In the genomic region with DNA sequence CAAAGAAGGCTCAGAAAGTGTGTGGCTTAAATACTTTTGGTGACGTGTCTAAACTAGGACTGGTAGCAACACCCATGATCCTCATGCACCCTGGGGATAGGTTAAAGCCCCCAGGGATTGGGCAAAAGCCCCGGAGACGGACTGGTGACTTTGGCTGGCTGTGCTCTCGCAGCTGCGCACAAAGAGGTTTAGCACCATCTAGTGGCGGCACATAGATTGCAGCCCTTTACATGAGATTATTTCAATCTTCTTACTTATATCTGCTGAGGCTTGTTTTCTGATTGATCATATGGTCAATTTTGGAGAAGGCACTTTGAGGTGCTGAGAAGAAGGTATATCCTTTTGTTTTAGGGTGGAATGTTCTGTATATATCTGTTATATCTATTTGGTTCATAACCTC, we compare ENCODE assay signal across 29 mouse cellular contexts. TPM values are rescaled to one million over a fixed set of nuclear protein-coding genes. Genes with fewer than 3 reads are reported as not detected.
DNase-seq lines count a peak whose midpoint lies in the region; ATAC-seq and TF ChIP-seq lines count a peak whose summit lies in the region.
"Not testable (repeated sequence)": the region's sequence is repeated elsewhere in the genome, so short reads cannot be mapped to it uniquely, and the experiment has no call there.
"Had no signal": no experiment of that assay in that cellular context is flagged by ENCODE, and none has a peak within 500 bp of the region (broad histone marks: within the 10 kb centered on the region; RNA-seq: fewer than 3 reads in every experiment).

No protein-coding gene starts in this region.

- ATAC-seq in common myeloid progenitor, adult 5-6 weeks (replicated peaks; ENCODE audit: low read depth, poor library complexity, severe bottlenecking) = 0 out of 2 replicates have a peak, but pooled peaks have one; percentile 42
- ATAC-seq in hindbrain, postnatal 0 days; kidney, postnatal 0 days (replicated peaks; ENCODE audit: low FRiP score, low read depth); lung, postnatal 0 days: not testable (repeated sequence)

- TF ChIP-seq EP300 in lung, postnatal 0 days (IDR thresholded peaks at IDR 0.05) = not testable (repeated sequence)

- WGBS in hindbrain, postnatal 0 days = 18% methylated on average over 6 of the region's 6 CpGs
- 22% methylated on average over 5 of the region's 6 CpGs for WGBS in kidney, postnatal 0 days
- whole genome bisulfite sequencing in lung, postnatal 0 days = 19% methylated on average over 5 of the region's 6 CpGs

- not testable (repeated sequence) for H3K4me3 ChIP-seq in hindbrain, postnatal 0 days (ENCODE audit: low read length); kidney, postnatal 0 days (replicated peaks; ENCODE audit: low read depth, low read length); lung, postnatal 0 days (ENCODE audit: low read depth, low read length)

- H3K4me1 ChIP-seq in hindbrain, postnatal 0 days (ENCODE audit: insufficient read depth, low read length); kidney, postnatal 0 days (replicated peaks; ENCODE audit: insufficient read depth, low read length); lung, postnatal 0 days (ENCODE audit: insufficient read depth, low read depth, low read length): not testable (repeated sequence)

- TF ChIP-seq CTCF in hindbrain, postnatal 0 days (IDR thresholded peaks at IDR 0.05; ENCODE audit: low read depth) = peak; percentile 43
- TF ChIP-seq CTCF in kidney, postnatal 0 days (IDR thresholded peaks at IDR 0.05; ENCODE audit: low read depth) = peak; percentile 63
- peak; percentile 20; the same call in 1 of the 2 replicates for TF ChIP-seq CTCF in lung, postnatal 0 days (IDR thresholded peaks at IDR 0.05)

- not testable (repeated sequence) for H3K9ac ChIP-seq in hindbrain, postnatal 0 days (replicated peaks; ENCODE audit: low read length); kidney, postnatal 0 days (ENCODE audit: low read depth, low read length); lung, postnatal 0 days (replicated peaks; ENCODE audit: low read depth)

- H3K27me3 ChIP-seq in hindbrain, postnatal 0 days (ENCODE audit: insufficient read depth, low read length); kidney, postnatal 0 days (ENCODE audit: insufficient read depth, low read length); lung, postnatal 0 days (replicated peaks; ENCODE audit: insufficient read depth, low read length): not testable (repeated sequence)

- H3K4me2 ChIP-seq in hindbrain, postnatal 0 days (ENCODE audit: low read depth, low read length); kidney, postnatal 0 days (ENCODE audit: low read length); lung, postnatal 0 days (replicated peaks; ENCODE audit: low read depth, low read length): not testable (repeated sequence)

- H3K36me3 ChIP-seq in hindbrain, postnatal 0 days (ENCODE audit: insufficient read depth, low read length); kidney, postnatal 0 days (ENCODE audit: insufficient read depth, low read length); lung, postnatal 0 days (ENCODE audit: insufficient read depth, low read length): not testable (repeated sequence)

- not testable (repeated sequence) for H3K9me3 ChIP-seq in hindbrain, postnatal 0 days (ENCODE audit: low read length); kidney, postnatal 0 days (replicated peaks; ENCODE audit: low read length); lung, postnatal 0 days (ENCODE audit: low read length)

- H3K27ac ChIP-seq in hindbrain, postnatal 0 days; kidney, postnatal 0 days; lung, postnatal 0 days (ENCODE audit: low read length): not testable (repeated sequence)

- DNase-seq in adrenal gland, adult (ENCODE audit: inconsistent age in 2 of 2, low spot score in 1 of 2) = peak; percentile 2 to 37
- DNase-seq in hindbrain, postnatal 0 days (ENCODE audit: low spot score); kidney, postnatal 0 days (ENCODE audit: low spot score); lung, postnatal 0 days (ENCODE audit: low spot score): not testable (repeated sequence)
- DNase-seq in layer of hippocampus, postnatal 10 days (ENCODE audit: low spot score in 2 of 2) = peak; percentile 1 to 7
- DNase-seq in testis, postnatal 10 days (ENCODE audit: low spot score) = peak; percentile 35

RNA-seq across cellular contexts. Expression of a gene that starts 9.7 kb away (rescaled TPM):
- not detected in 2 replicates for total RNA-seq in common myeloid progenitor, adult 5-6 weeks (2017)
- total RNA-seq in hindbrain, postnatal 0 days (2014; rRNA removed) = not detected in 2 replicates
- not detected in 2 replicates for polyA plus RNA-seq in hindbrain, postnatal 0 days (2015; fragmentation: Nextera tagmentation; extraction: Ambion mirVana)
- polyA plus RNA-seq in kidney, postnatal 0 days (2015; fragmentation: Nextera tagmentation; extraction: Ambion mirVana) = not detected in 2 replicates
- not detected for total RNA-seq in layer of hippocampus, postnatal 10 days (2021)
- polyA plus RNA-seq in lung, postnatal 0 days (2015; fragmentation: Nextera tagmentation; extraction: Ambion mirVana) = not detected in 2 replicates
- total RNA-seq: adrenal gland, postnatal 25 days; gastrocnemius, postnatal 10 days; heart, postnatal 36 days; layer of hippocampus, adult 8-10 months; left cerebral cortex, adult 18-20 months; megakaryocyte progenitor cell, adult 5-6 weeks; monocyte, adult 5-6 weeks had no signal
- polyA plus RNA-seq: C2C12; embryonic facial prominence, embryonic 12.5 days; erythroblast, embryonic 14.5 days; forebrain, embryonic 13.5 days; frontal cortex, adult 2 months; heart, embryonic 13.5 days; hindbrain, embryonic 15.5 days; limb, embryonic 10.5 days; liver, embryonic 11.5 days; lung, embryonic 15.5 days; midbrain, embryonic 12.5 days; neural tube, embryonic 11.5 days; small intestine, adult 2 months; testis, adult 2 months; urinary bladder, adult 2 months had no signal
